Mouse (Mus musculus): ENCODE measurements around the gene Sec13. TPM values are rescaled to one million over a fixed set of nuclear protein-coding genes. Genes with fewer than 3 reads are reported as not detected.
"Not testable (repeated sequence)": the region's sequence is repeated elsewhere in the genome, so short reads cannot be mapped to it uniquely, and the experiment has no call there.

The Sec13 gene
- polyA plus RNA-seq, 1 experiment from 2014 or later = 223 TPM

GRCm38 (mm10) chr6:113713389-113713788 lies 27.2 kb downstream of the Sec13 start:
- DNase-seq (ENCODE audit: low spot score) = not testable (repeated sequence)

- no peak for DNase-seq (ENCODE audit: low spot score)
Measured at GRCm38 (mm10) chr6:113712718-113713117, 27.8 kb downstream of the Sec13 start.

DNA sequence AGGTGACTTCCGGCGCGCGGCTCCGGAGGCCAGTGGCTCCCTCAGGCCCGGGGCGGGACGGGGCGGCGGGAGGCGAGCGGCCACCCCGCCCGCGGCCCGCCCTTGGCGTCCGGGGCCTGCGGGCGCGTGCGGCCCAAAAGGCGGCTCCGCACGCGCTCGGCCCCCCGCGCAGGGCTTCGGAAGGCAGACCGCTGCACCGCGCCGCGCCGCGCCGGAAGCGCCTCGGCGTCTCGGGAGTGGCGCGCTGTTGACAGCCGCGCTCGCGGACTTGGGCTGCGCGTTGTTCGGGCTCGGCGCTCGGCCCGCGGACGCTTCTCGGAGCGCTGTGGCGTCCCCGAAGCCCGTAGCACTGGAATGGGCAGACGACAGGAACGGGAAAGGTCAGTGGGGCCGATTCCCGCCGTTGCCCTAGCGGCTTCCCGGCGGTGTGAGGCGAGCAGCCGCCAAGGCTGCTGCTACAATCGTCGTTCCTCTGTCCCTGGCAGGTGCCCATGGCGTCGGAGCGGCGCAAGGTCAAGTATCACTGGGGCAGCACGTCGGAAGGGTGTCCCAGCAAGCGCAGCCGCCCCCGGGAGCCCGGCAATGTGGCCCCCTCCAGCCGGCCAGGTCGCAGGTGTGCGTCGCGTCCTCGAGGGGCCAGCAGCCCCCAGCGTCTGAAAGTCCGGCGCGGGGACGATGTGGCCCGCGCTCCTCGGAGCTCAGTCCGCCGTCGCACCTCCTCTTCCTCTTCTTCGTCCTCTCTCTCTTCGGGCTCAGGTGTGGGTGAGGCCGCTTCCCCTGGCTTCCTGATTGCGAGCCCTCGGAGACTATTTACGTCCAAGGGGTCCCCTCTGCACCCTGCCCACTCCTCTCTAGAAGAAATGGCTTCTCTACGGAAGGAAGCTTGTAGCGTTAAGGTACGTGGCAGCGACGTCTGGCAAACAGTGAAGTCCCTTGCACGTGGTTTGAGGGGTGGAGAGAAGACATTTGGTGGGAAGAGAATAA lies 43.0 kb downstream of the Sec13 start:
- DNase-seq (ENCODE audit: low spot score) = peak; percentile 31

GRCm38 (mm10) chr6:113696582-113697221 lies 43.8 kb downstream of the Sec13 start, which contains the start of gene Tatdn2:
Tatdn2 (plus strand) TSS chr6:113697050.
- DNase-seq (ENCODE audit: low spot score) = peak; percentile 98

GRCm38 (mm10) chr6:113695766-113696355 lies 44.7 kb downstream of the Sec13 start:
- DNase-seq (ENCODE audit: low spot score) = no peak

GRCm38 (mm10) chr6:113695203-113695602 lies 45.3 kb downstream of the Sec13 start:
- no peak for DNase-seq (ENCODE audit: low spot score)

DNA sequence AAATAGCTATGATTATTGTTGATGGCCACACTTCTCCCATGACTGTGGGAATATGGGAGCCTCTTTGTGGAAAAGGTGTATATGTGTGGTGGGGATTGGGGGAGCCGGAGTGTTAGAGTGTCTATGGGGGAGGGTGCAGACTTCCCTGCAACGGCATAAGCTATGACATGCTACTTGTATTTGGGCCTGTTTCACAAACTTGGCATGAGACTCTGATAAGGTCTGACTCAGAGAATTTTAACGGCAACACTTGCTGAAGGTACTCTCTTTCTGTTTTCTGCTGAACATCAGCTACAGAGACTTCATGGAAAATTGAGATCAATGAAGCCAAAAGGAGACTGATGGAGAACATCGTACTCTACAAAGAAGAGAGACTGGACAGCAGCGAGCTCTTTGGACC lies 47.2 kb downstream of the Sec13 start:
- no peak for DNase-seq (ENCODE audit: low spot score)

GRCm38 (mm10) chr6:113692661-113693133 lies 47.8 kb downstream of the Sec13 start:
- DNase-seq (ENCODE audit: low spot score) = no peak

DNA sequence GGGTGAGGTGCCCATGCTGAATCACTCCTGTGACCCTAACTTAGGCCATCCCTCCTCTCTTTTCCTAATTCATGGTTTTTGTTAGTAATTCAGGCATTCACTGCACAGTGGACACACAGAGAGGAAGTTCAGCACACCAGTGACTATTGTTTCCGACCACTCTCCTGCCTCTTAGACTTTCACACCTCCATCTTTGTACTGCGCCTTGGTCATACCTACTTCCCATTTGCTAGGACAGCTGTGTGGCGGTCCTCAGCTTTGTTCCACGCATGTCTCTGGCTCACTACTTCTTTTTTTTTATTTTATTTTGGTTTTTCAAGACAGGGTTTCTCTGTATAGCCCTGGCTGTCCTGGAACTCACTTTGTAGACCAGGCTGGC lies 49.5 kb downstream of the Sec13 start:
- DNase-seq (ENCODE audit: low spot score) = no peak

GRCm38 (mm10) chr6:113690400-113691083 lies 50.0 kb downstream of the Sec13 start:
- DNase-seq (ENCODE audit: low spot score) = no peak

- no peak for DNase-seq (ENCODE audit: low spot score)
Measured at GRCm38 (mm10) chr6:113690008-113690399, 50.5 kb downstream of the Sec13 start.

- DNase-seq (ENCODE audit: low spot score) = no peak
Measured at GRCm38 (mm10) chr6:113686551-113687125, 53.9 kb downstream of the Sec13 start.

- no peak for DNase-seq (ENCODE audit: low spot score)
Measured at GRCm38 (mm10) chr6:113683081-113683825, 57.3 kb downstream of the Sec13 start.

- DNase-seq (ENCODE audit: low spot score) = peak; percentile 87
Measured at GRCm38 (mm10) chr6:113681271-113681670, 59.3 kb downstream of the Sec13 start.

- no peak for DNase-seq (ENCODE audit: low spot score)
Measured at GRCm38 (mm10) chr6:113679993-113680566, 60.5 kb downstream of the Sec13 start.

DNA sequence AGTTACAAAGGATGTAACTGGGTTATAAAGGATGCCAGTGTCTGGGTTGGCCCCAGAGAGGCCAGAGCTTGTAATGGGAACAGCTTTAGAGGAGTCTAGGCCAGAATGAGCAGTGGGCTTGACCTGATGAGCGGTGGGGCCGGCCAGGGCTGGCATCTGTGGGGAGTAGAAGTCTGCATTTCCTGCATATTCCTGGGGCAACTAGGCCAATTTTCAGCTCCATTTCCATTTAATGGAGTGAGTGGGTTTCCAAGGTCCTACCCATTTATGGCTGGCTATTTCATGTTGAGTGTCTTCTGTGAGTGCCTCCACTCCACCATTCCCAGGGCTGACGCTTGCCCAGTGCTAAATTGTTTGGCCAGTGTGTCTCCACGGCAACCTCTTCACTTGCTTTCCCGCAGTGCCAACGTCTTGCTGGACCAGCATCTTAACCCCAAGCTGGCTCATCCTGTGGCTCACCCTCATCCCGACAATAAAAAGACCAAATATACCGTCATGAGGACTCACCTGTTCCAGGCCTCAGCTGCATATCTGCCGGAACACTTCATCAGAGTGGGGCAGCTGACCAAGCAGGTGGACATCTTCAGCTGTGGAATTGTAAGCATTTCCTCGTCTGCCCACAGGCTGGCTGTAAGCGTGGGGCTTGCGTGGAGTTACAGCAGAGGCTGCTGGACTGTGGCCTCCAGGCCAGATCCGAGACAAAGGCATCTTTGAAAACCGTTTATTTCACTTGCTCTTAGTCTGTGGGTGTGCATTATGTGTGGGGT lies 62.1 kb downstream of the Sec13 start:
- DNase-seq (ENCODE audit: low spot score) = no peak

Data from thymus, postnatal 0 days (tissue).